Mouse (Mus musculus): Measurements from ENCODE around the gene Pqlc2. TPM values are rescaled to one million over a fixed set of nuclear protein-coding genes. Genes with fewer than 3 reads are reported as not detected.

Gene Pqlc2
- polyA plus RNA-seq, 1 experiment from 2014 or later = 10.5 TPM

- H3K4me2 ChIP-seq (ENCODE audit: low read length) = no peak overlapping the region
- WGBS = 61% methylated on average over 33 of the region's 33 CpGs
These were observed 27.6 kb upstream of the Pqlc2 start for GRCm38 (mm10) chr4:139338145-139338544.

GRCm38 (mm10) chr4:139336822-139337483, 26.4 kb upstream of the Pqlc2 start:
- H3K4me1 ChIP-seq (ENCODE audit: control insufficient read depth, insufficient read depth, low read length) = no peaks in the 10 kb centered on the region
- ATAC-seq (no peak), DNase-seq (ENCODE audit: low spot score) (peak; percentile 64)
- no peak overlapping the region for H3K27ac ChIP-seq (ENCODE audit: low read depth, low read length)
- no peak overlapping the region for H3K9ac ChIP-seq (ENCODE audit: low read length)
- peaks cover 5% of the 10 kb centered on the region; the same call in 1 of the 2 replicates for H3K27me3 ChIP-seq (replicated peaks; ENCODE audit: control insufficient read depth, insufficient read depth, low read length)
- no peaks in the 10 kb centered on the region for H3K9me3 ChIP-seq (replicated peaks; ENCODE audit: control insufficient read depth, low read length)
- H3K4me2 ChIP-seq (ENCODE audit: low read length) = no peak overlapping the region
- WGBS = 33% methylated on average over 24 of the region's 24 CpGs
- H3K4me3 ChIP-seq (ENCODE audit: low read depth, low read length) = no peak overlapping the region
- no peaks in the 10 kb centered on the region for H3K36me3 ChIP-seq (ENCODE audit: control insufficient read depth, insufficient read depth, low read length)

More at GRCm38 (mm10) chr4:139338145-139338544, 27.6 kb upstream of the Pqlc2 start:
- no peaks in the 10 kb centered on the region for H3K36me3 ChIP-seq (ENCODE audit: control insufficient read depth, insufficient read depth, low read length)
- DNase-seq (ENCODE audit: low spot score) = no peak
- H3K4me1 ChIP-seq (ENCODE audit: control insufficient read depth, insufficient read depth, low read length) = no peaks in the 10 kb centered on the region
- H3K9ac ChIP-seq (ENCODE audit: low read length) = no peak overlapping the region
- no peak for ATAC-seq
- H3K4me3 ChIP-seq (ENCODE audit: low read depth, low read length) = no peak overlapping the region
- H3K9me3 ChIP-seq (replicated peaks; ENCODE audit: control insufficient read depth, low read length) = no peaks in the 10 kb centered on the region
- peaks cover 5% of the 10 kb centered on the region; the same call in 1 of the 2 replicates for H3K27me3 ChIP-seq (replicated peaks; ENCODE audit: control insufficient read depth, insufficient read depth, low read length)
- no peak overlapping the region for H3K27ac ChIP-seq (ENCODE audit: low read depth, low read length)

- no peaks in the 10 kb centered on the region for H3K4me1 ChIP-seq (ENCODE audit: control insufficient read depth, insufficient read depth, low read length)
- H3K36me3 ChIP-seq (ENCODE audit: control insufficient read depth, insufficient read depth, low read length) = no peaks in the 10 kb centered on the region
- H3K27ac ChIP-seq (ENCODE audit: low read depth, low read length) = no peak overlapping the region
- WGBS = 61% methylated on average over 7 of the region's 7 CpGs
- H3K27me3 ChIP-seq (replicated peaks; ENCODE audit: control insufficient read depth, insufficient read depth, low read length) = peaks cover 5% of the 10 kb centered on the region; the same call in 1 of the 2 replicates
- DNase-seq (ENCODE audit: low spot score) = no peak
- H3K4me3 ChIP-seq (ENCODE audit: low read depth, low read length) = no peak overlapping the region
- H3K4me2 ChIP-seq (ENCODE audit: low read length) = no peak overlapping the region
- H3K9ac ChIP-seq (ENCODE audit: low read length) = no peak overlapping the region
- no peak for ATAC-seq
- H3K9me3 ChIP-seq (replicated peaks; ENCODE audit: control insufficient read depth, low read length) = no peaks in the 10 kb centered on the region
These were observed 25.0 kb upstream of the Pqlc2 start for GRCm38 (mm10) chr4:139335507-139335906.

GRCm38 (mm10) chr4:139334631-139335295, 24.3 kb upstream of the Pqlc2 start:
- no peaks in the 10 kb centered on the region for H3K4me1 ChIP-seq (ENCODE audit: control insufficient read depth, insufficient read depth, low read length)
- no peaks in the 10 kb centered on the region for H3K36me3 ChIP-seq (ENCODE audit: control insufficient read depth, insufficient read depth, low read length)
- no peak overlapping the region for H3K4me3 ChIP-seq (ENCODE audit: low read depth, low read length)
- WGBS = 72% methylated on average over 6 of the region's 9 CpGs
- H3K27me3 ChIP-seq (replicated peaks; ENCODE audit: control insufficient read depth, insufficient read depth, low read length) = peaks cover 5% of the 10 kb centered on the region; the same call in 1 of the 2 replicates
- H3K27ac ChIP-seq (ENCODE audit: low read depth, low read length) = no peak overlapping the region
- H3K9ac ChIP-seq (ENCODE audit: low read length) = no peak overlapping the region
- no peak for ATAC-seq
- H3K4me2 ChIP-seq (ENCODE audit: low read length) = no peak overlapping the region
- no peak for DNase-seq (ENCODE audit: low spot score)
- no peaks in the 10 kb centered on the region for H3K9me3 ChIP-seq (replicated peaks; ENCODE audit: control insufficient read depth, low read length)

- Histone ChIP-seq H3K27ac (ENCODE audit: low read depth, low read length) (no peak overlapping the region), H3K27me3 (replicated peaks; ENCODE audit: control insufficient read depth, insufficient read depth, low read length) (no peaks in the 10 kb centered on the region; the same call in 1 of the 2 replicates), H3K4me2 (ENCODE audit: low read length) (peak overlapping the region; percentile 24; the same call in 1 of the 2 replicates), H3K4me3 (ENCODE audit: low read depth, low read length) (no peak overlapping the region), H3K9ac (ENCODE audit: low read length) (no peak overlapping the region), H3K9me3 (replicated peaks; ENCODE audit: control insufficient read depth, low read length) (no peaks in the 10 kb centered on the region), H3K36me3 (ENCODE audit: control insufficient read depth, insufficient read depth, low read length) (no peaks in the 10 kb centered on the region), H3K4me1 (ENCODE audit: control insufficient read depth, insufficient read depth, low read length) (no peaks in the 10 kb centered on the region)
- no peak for ATAC-seq
- 9% methylated on average over 10 of the region's 10 CpGs for WGBS
- DNase-seq (ENCODE audit: low spot score) = peak; percentile 70
These were observed 20.1 kb upstream of the Pqlc2 start for GRCm38 (mm10) chr4:139330605-139331004.

GRCm38 (mm10) chr4:139319740-139320139, 9.2 kb upstream of the Pqlc2 start:
- no peak overlapping the region for H3K4me3 ChIP-seq (ENCODE audit: low read depth, low read length)
- DNase-seq (ENCODE audit: low spot score) = no peak
- H3K4me1 ChIP-seq (ENCODE audit: control insufficient read depth, insufficient read depth, low read length) = no peaks in the 10 kb centered on the region
- H3K9me3 ChIP-seq (replicated peaks; ENCODE audit: control insufficient read depth, low read length) = no peaks in the 10 kb centered on the region
- no peak overlapping the region for H3K9ac ChIP-seq (ENCODE audit: low read length)
- H3K4me2 ChIP-seq (ENCODE audit: low read length) = no peak overlapping the region
- ATAC-seq = no peak
- WGBS = 94% methylated on average over 4 of the region's 4 CpGs
- no peak overlapping the region for H3K27ac ChIP-seq (ENCODE audit: low read depth, low read length)
- no peaks in the 10 kb centered on the region for H3K27me3 ChIP-seq (replicated peaks; ENCODE audit: control insufficient read depth, insufficient read depth, low read length)
- peaks cover 31% of the 10 kb centered on the region for H3K36me3 ChIP-seq (ENCODE audit: control insufficient read depth, insufficient read depth, low read length)

GRCm38 (mm10) chr4:139318449-139318848, 7.9 kb upstream of the Pqlc2 start:
- Histone ChIP-seq H3K9ac (ENCODE audit: low read length) (no peak overlapping the region), H3K36me3 (ENCODE audit: control insufficient read depth, insufficient read depth, low read length) (peaks cover 37% of the 10 kb centered on the region), H3K9me3 (replicated peaks; ENCODE audit: control insufficient read depth, low read length) (no peaks in the 10 kb centered on the region), H3K4me3 (ENCODE audit: low read depth, low read length) (no peak overlapping the region), H3K27me3 (replicated peaks; ENCODE audit: control insufficient read depth, insufficient read depth, low read length) (no peaks in the 10 kb centered on the region), H3K4me2 (ENCODE audit: low read length) (no peak overlapping the region), H3K4me1 (ENCODE audit: control insufficient read depth, insufficient read depth, low read length) (no peaks in the 10 kb centered on the region), H3K27ac (ENCODE audit: low read depth, low read length) (no peak overlapping the region)
- no peak for DNase-seq (ENCODE audit: low spot score)
- 93% methylated on average over 11 of the region's 11 CpGs for WGBS
- ATAC-seq = no peak

- DNase-seq (ENCODE audit: low spot score) = peak; percentile 46
- Histone ChIP-seq H3K9ac (ENCODE audit: low read length) (no peak overlapping the region), H3K9me3 (replicated peaks; ENCODE audit: control insufficient read depth, low read length) (no peaks in the 10 kb centered on the region), H3K36me3 (ENCODE audit: control insufficient read depth, insufficient read depth, low read length) (peaks cover 28% of the 10 kb centered on the region), H3K27ac (ENCODE audit: low read depth, low read length) (no peak overlapping the region), H3K4me1 (ENCODE audit: control insufficient read depth, insufficient read depth, low read length) (peaks cover 14% of the 10 kb centered on the region), H3K4me3 (ENCODE audit: low read depth, low read length) (no peak overlapping the region), H3K4me2 (ENCODE audit: low read length) (no peak overlapping the region), H3K27me3 (replicated peaks; ENCODE audit: control insufficient read depth, insufficient read depth, low read length) (no peaks in the 10 kb centered on the region)
- WGBS = 53% methylated on average over 4 of the region's 4 CpGs
- no peak for ATAC-seq
These were observed 2.1 kb upstream of the Pqlc2 start for GRCm38 (mm10) chr4:139312632-139313031.

- peaks cover 18% of the 10 kb centered on the region for H3K36me3 ChIP-seq (ENCODE audit: control insufficient read depth, insufficient read depth, low read length)
- H3K4me2 ChIP-seq (ENCODE audit: low read length) = peak overlapping the region; percentile 95
- H3K27me3 ChIP-seq (replicated peaks; ENCODE audit: control insufficient read depth, insufficient read depth, low read length) = no peaks in the 10 kb centered on the region
- no peak for ATAC-seq
- WGBS = 16% methylated on average over 14 of the region's 14 CpGs
- H3K4me1 ChIP-seq (ENCODE audit: control insufficient read depth, insufficient read depth, low read length) = peaks cover 14% of the 10 kb centered on the region
- no peak overlapping the region for H3K27ac ChIP-seq (ENCODE audit: low read depth, low read length)
- peak overlapping the region; percentile 84 for H3K4me3 ChIP-seq (ENCODE audit: low read depth, low read length)
- H3K9ac ChIP-seq (ENCODE audit: low read length) = peak overlapping the region; percentile 87
- H3K9me3 ChIP-seq (replicated peaks; ENCODE audit: control insufficient read depth, low read length) = no peaks in the 10 kb centered on the region
- no peak for DNase-seq (ENCODE audit: low spot score)
These were observed 1.2 kb upstream of the Pqlc2 start for GRCm38 (mm10) chr4:139311707-139312106.
